ENCODE assay signal across 8 mouse cellular contexts in the genomic region with DNA sequence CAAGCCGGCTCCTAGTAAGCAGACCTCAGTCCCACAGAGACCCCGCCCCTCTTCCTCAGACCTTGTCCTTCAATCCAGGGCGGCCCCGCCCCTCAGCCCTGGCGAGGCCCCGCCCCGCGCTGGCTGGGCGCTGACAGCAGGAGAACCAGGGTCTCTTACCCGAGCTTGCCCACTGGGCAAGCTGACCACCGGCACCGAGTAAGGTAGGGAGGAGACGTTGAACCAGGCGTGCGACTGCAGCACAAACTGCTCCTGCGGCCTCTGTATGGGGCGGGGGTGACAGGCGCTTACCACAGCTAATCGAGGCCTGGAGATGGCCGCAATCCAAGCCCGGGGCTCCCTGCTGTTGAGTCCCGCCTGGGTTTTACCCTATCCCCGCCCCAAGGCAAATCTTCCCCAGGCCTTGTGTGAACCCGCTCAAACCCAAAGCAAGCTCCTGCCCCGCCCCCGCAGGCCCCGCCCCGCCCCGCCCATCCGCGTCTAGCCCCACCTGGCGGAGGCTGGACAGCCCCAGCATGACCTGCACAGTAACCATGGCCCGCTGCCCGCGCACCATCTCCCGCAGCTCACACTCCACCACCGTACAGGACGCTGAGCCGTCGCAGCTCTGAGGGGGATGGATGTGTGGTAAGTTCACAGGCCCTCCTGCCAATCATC. TPM values are rescaled to one million over a fixed set of nuclear protein-coding genes. Genes with fewer than 3 reads are reported as not detected.
DNase-seq lines count a peak whose midpoint lies in the region; ATAC-seq and TF ChIP-seq lines count a peak whose summit lies in the region.

No protein-coding gene starts in this region.

- peak overlapping the region; percentile 57 for H3K4me3 ChIP-seq in cortical plate, adult 2 months (ENCODE audit: insufficient read depth, low read length)
- peak overlapping the region; percentile 62 for H3K4me3 ChIP-seq in intestine, embryonic 16.5 days (ENCODE audit: low read length)
- H3K4me3 ChIP-seq in liver, embryonic 14.5 days (ENCODE audit: insufficient read depth in 1 of 2, low read depth in 2 of 2, low read length in 2 of 2): peak overlapping the region; percentile 36 to 37

- no peak overlapping the region for H3K27ac ChIP-seq in cortical plate, adult 2 months (ENCODE audit: insufficient read depth, low read length)
- H3K27ac ChIP-seq in intestine, embryonic 16.5 days (ENCODE audit: low read length): peak overlapping the region; percentile 60
- no peak overlapping the region for H3K27ac ChIP-seq in liver, embryonic 14.5 days

- no peaks in the 10 kb centered on the region for H3K9me3 ChIP-seq in intestine, embryonic 16.5 days (ENCODE audit: control insufficient read depth, low read length)
- no peaks in the 10 kb centered on the region for H3K9me3 ChIP-seq in liver, embryonic 14.5 days (ENCODE audit: control insufficient read depth, low read length)

- TF ChIP-seq POLR2A in cortical plate, adult 2 months (IDR thresholded peaks at IDR 0.05; ENCODE audit: extremely low read depth, insufficient read depth, low read length): 0 out of 2 replicates have a peak, but pooled peaks have one; percentile 27

- H3K9ac ChIP-seq in intestine, embryonic 16.5 days (ENCODE audit: low read depth, low read length): peak overlapping the region; percentile 68
- no peak overlapping the region for H3K9ac ChIP-seq in liver, embryonic 14.5 days (replicated peaks)

- peak; percentile 94 for ATAC-seq in intestine, embryonic 16.5 days
- peak; percentile 79 for ATAC-seq in liver, embryonic 14.5 days (ENCODE audit: insufficient read depth)

- WGBS in intestine, embryonic 16.5 days: under 1% methylated on average over 39 of the region's 40 CpGs
- 6% methylated on average over 40 of the region's 40 CpGs for WGBS in liver, embryonic 14.5 days (ENCODE audit: insufficient replicate concordance)

- no peak for TF ChIP-seq EP300 in liver, embryonic 14.5 days (IDR thresholded peaks at IDR 0.05; ENCODE audit: low read depth)

- no peaks in the 10 kb centered on the region for H3K36me3 ChIP-seq in intestine, embryonic 16.5 days (ENCODE audit: control insufficient read depth, insufficient read depth, low read length)
- no peaks in the 10 kb centered on the region for H3K36me3 ChIP-seq in liver, embryonic 14.5 days (replicated peaks; ENCODE audit: control insufficient read depth, insufficient read depth, low read depth)

- DNase-seq in 3T3-L1 (ENCODE audit: low read depth, low spot score) (peak; percentile 94), NIH3T3 (ENCODE audit: low read depth) (peak; percentile 93)
- peak; percentile 63 for DNase-seq in gastrocnemius, postnatal 25 days
- DNase-seq in liver, embryonic 14.5 days (ENCODE audit: low read depth in 3 of 3, low spot score in 3 of 3): peak; percentile 47 to 52 (median 48)
- DNase-seq in natural killer cell, adult 2 months (ENCODE audit: low spot score in 2 of 2): peak; percentile 22 to 42
- peak; percentile 60 for DNase-seq in thymus, postnatal 14 days

- H3K4me2 ChIP-seq in intestine, embryonic 16.5 days (ENCODE audit: low read depth, low read length): peak overlapping the region; percentile 99
- peak overlapping the region; percentile 56 for H3K4me2 ChIP-seq in liver, embryonic 14.5 days (ENCODE audit: low read depth)

- H3K4me1 ChIP-seq in cortical plate, adult 2 months (ENCODE audit: control insufficient read depth, insufficient read depth, low read length): no peaks in the 10 kb centered on the region
- H3K4me1 ChIP-seq in intestine, embryonic 16.5 days (ENCODE audit: control insufficient read depth, insufficient read depth, low read length): peaks cover 3% of the 10 kb centered on the region; the same call in 1 of the 2 replicates
- H3K4me1 ChIP-seq in liver, embryonic 14.5 days (replicated peaks; ENCODE audit: control insufficient read depth in 2 of 2, insufficient read depth in 2 of 2, low read length in 1 of 2): peaks cover 0 to 9% of the 10 kb centered on the region in 2 experiments; a peak in 2 of 4 replicates

- TF ChIP-seq CTCF in cortical plate, adult 2 months (IDR thresholded peaks at IDR 0.05; ENCODE audit: extremely low read depth, insufficient read depth, low read length): no peak
- TF ChIP-seq CTCF in liver, embryonic 14.5 days (IDR thresholded peaks at IDR 0.05; ENCODE audit: low read depth): peak; percentile 73

- H3K27me3 ChIP-seq in intestine, embryonic 16.5 days (replicated peaks; ENCODE audit: control insufficient read depth, insufficient read depth, low read length): peaks cover 2% of the 10 kb centered on the region; the same call in 1 of the 2 replicates
- peaks cover 3% of the 10 kb centered on the region; the same call in 1 of the 2 replicates for H3K27me3 ChIP-seq in liver, embryonic 14.5 days (ENCODE audit: control insufficient read depth, insufficient read depth, low read length)

RNA-seq across cellular contexts. Expression of gene Fam171a2, which starts 8.4 kb away (rescaled TPM):
- polyA plus RNA-seq in cortical plate, adult 2 months (2012; rRNA removed): 77.9 and 78.3 TPM in 2 replicates
- 1 to 10 TPM; 1.6 to 2.7 TPM for total RNA-seq in gastrocnemius, postnatal 25 days (2021)
- 0.86 and 1.8 TPM in 2 replicates for polyA plus RNA-seq in intestine, embryonic 16.5 days (2015; fragmentation: Nextera tagmentation; extraction: Ambion mirVana)
- polyA plus RNA-seq in liver, embryonic 14.5 days (2012; rRNA removed): 1.6 and 2.0 TPM in 2 replicates
- 0.17 and 0.35 TPM in 2 replicates for polyA plus RNA-seq in liver, embryonic 14.5 days (2014; fragmentation: Nextera tagmentation; extraction: Ambion mirVana)

RNA-seq across cellular contexts. Expression of gene Itga2b, which starts 14.1 kb away (rescaled TPM):
- 4.1 and 4.9 TPM in 2 replicates for polyA plus RNA-seq in cortical plate, adult 2 months (2012; rRNA removed)
- 1 to 10 TPM; 1.4 to 1.6 TPM for total RNA-seq in gastrocnemius, postnatal 25 days (2021)
- polyA plus RNA-seq in intestine, embryonic 16.5 days (2015; fragmentation: Nextera tagmentation; extraction: Ambion mirVana): 3.1 and 3.7 TPM in 2 replicates
- 28.4 and 35.4 TPM in 2 replicates for polyA plus RNA-seq in liver, embryonic 14.5 days (2012; rRNA removed)
- 20.0 and 27.3 TPM in 2 replicates for polyA plus RNA-seq in liver, embryonic 14.5 days (2014; fragmentation: Nextera tagmentation; extraction: Ambion mirVana)

RNA-seq across cellular contexts. Expression of gene Grn, which starts 25.8 kb away (rescaled TPM):
- polyA plus RNA-seq in cortical plate, adult 2 months (2012; rRNA removed): 64.6 and 67.2 TPM in 2 replicates
- total RNA-seq in gastrocnemius, postnatal 25 days (2021): 10 to 100 TPM; 28.7 to 35.2 TPM
- 221 and 245 TPM in 2 replicates for polyA plus RNA-seq in intestine, embryonic 16.5 days (2015; fragmentation: Nextera tagmentation; extraction: Ambion mirVana)
- polyA plus RNA-seq in liver, embryonic 14.5 days (2012; rRNA removed): 25.4 and 28.9 TPM in 2 replicates
- 34.1 and 41.4 TPM in 2 replicates for polyA plus RNA-seq in liver, embryonic 14.5 days (2014; fragmentation: Nextera tagmentation; extraction: Ambion mirVana)

RNA-seq across cellular contexts. Expression of gene Slc25a39, which starts 48.1 kb away (rescaled TPM):
- polyA plus RNA-seq in cortical plate, adult 2 months (2012; rRNA removed): 85.9 and 88.4 TPM in 2 replicates
- 10 to 100 TPM; 54.4 to 76.1 TPM for total RNA-seq in gastrocnemius, postnatal 25 days (2021)
- 366 and 376 TPM in 2 replicates for polyA plus RNA-seq in intestine, embryonic 16.5 days (2015; fragmentation: Nextera tagmentation; extraction: Ambion mirVana)
- polyA plus RNA-seq in liver, embryonic 14.5 days (2012; rRNA removed): 167 and 187 TPM in 2 replicates
- polyA plus RNA-seq in liver, embryonic 14.5 days (2014; fragmentation: Nextera tagmentation; extraction: Ambion mirVana): 339 and 363 TPM in 2 replicates

Comparison
In these comparisons a context has a peak if more than half of its experiments do, and no peak if none do; other contexts are left out.
1. DNase-seq: peak in every context shown above with its lines; median percentile 94 in 3T3-L1; 93 in NIH3T3; 63 in gastrocnemius, postnatal 25 days; 60 in thymus, postnatal 14 days; 48 in liver, embryonic 14.5 days; 32 in natural killer cell, adult 2 months.
2. RNA of gene Fam171a2, which starts 8.4 kb away (polyA plus RNA-seq): 77.9 to 78.3 TPM in cortical plate, adult 2 months; 0.17 to 2.0 TPM in liver, embryonic 14.5 days and 0.86 to 1.8 TPM in intestine, embryonic 16.5 days; every median in the first group is over 10 times any median in the second.
3. Peak in every context shown above with its lines, with median percentiles within 50 percentile points of each other: H3K4me3 ChIP-seq.